Mouse (Mus musculus) intestine, postnatal 0 days (tissue): ENCODE data around the gene Gm6034. TPM values are rescaled to one million over a fixed set of nuclear protein-coding genes. Genes with fewer than 3 reads are reported as not detected.
A peak's percentile ranks its signal among the peaks of the same experiment; 100 is the strongest.
"Not testable (repeated sequence)": the region's sequence is repeated elsewhere in the genome, so short reads cannot be mapped to it uniquely, and the experiment has no call there.

Experiments
- ATAC-seq: fragments of 200-750 bp; cut with Nextera tagmentation; 2 replicates; pipeline ENCODE4 v1.8.0; 2017; ENCODE audit warnings: mild to moderate bottlenecking, moderate TSS enrichment, moderate library complexity
- H3K27ac ChIP-seq: fragments of 300-500 bp; sonication (generic); 2 replicates; pipeline ENCODE4 v1.5.1; 2014; ENCODE audit warnings: mild to moderate bottlenecking, low read depth, low read length, moderate library complexity
- H3K27me3 ChIP-seq: fragments of 300-500 bp; sonication (generic); replicated peaks from 2 replicates; pipeline ENCODE4 v1.6.1; 2014; ENCODE audit warnings: low read length, mixed read lengths; ENCODE audit not compliant: control insufficient read depth, insufficient read depth
- H3K36me3 ChIP-seq: fragments of 300-500 bp; sonication (generic); 2 replicates; pipeline ENCODE4 v1.6.1; 2014; ENCODE audit warnings: mild to moderate bottlenecking, moderate library complexity; ENCODE audit not compliant: control insufficient read depth, insufficient read depth
- H3K4me1 ChIP-seq: fragments of 300-500 bp; sonication (generic); replicated peaks from 2 replicates; pipeline ENCODE4 v1.6.1; 2014; ENCODE audit warnings: antibody characterized with exemption, low read length, mixed read lengths; ENCODE audit not compliant: control insufficient read depth, insufficient read depth
- H3K4me2 ChIP-seq: fragments of 300-500 bp; sonication (generic); replicated peaks from 2 replicates; pipeline ENCODE4 v1.6.1; 2014; ENCODE audit warnings: low read depth, mild to moderate bottlenecking, moderate library complexity
- H3K4me3 ChIP-seq: fragments of 300-500 bp; sonication (generic); 2 replicates; pipeline ENCODE4 v1.5.1; 2014; ENCODE audit warnings: low read depth, low read length
- H3K9ac ChIP-seq: fragments of 300-500 bp; sonication (generic); 2 replicates; pipeline ENCODE4 v1.6.1; 2014; ENCODE audit warnings: mild to moderate bottlenecking, low read depth, low read length
- H3K9me3 ChIP-seq: fragments of 300-500 bp; sonication (generic); 2 replicates; pipeline ENCODE4 v1.6.1; 2016; ENCODE audit warnings: mixed run types; ENCODE audit not compliant: control insufficient read depth
- CTCF ChIP-seq: sonication (generic); IDR thresholded peaks from 2 replicates; pipeline ENCODE4 v1.5.1; 2016; ENCODE audit warnings: low read depth, mild to moderate bottlenecking, control low read depth, antibody characterized with exemption, moderate library complexity
- WGBS: fragments of 180-500 bp; shearing (Covaris S2); extraction: QIAGEN DNeasy Blood & Tissue Kit; methylation state at CpG from one replicate; pipeline ENCODE4 v1.1.7; 2014; 5-methylcytosine and 5-hydroxymethylcytosine counted together
- polyA plus RNA-seq: library from polyadenylated mRNA; unstranded; fragments of >200 nt; fragmentation: Nextera tagmentation; extraction: Ambion mirVana; gene quantifications from 2 replicates; pipeline ENCODE4 v1.2.1, GENCODE M21; 2015

Gm6034 gene
- polyA plus RNA-seq, 1 experiment from 2014 or later, result 3.1 TPM

GRCm38 (mm10) chr17:36035010-36035638, 7.6 kb upstream of the Gm6034 start:
- H3K27ac ChIP-seq, H3K9ac ChIP-seq, H3K4me3 ChIP-seq, H3K36me3 ChIP-seq, H3K27me3 ChIP-seq, H3K9me3 ChIP-seq, H3K4me1 ChIP-seq, H3K4me2 ChIP-seq: not testable (repeated sequence)
- ATAC-seq, result peak; percentile 50
- TF ChIP-seq CTCF, result peak; percentile 69
- WGBS, result 10% methylated on average over 3 of the region's 3 CpGs

DNA sequence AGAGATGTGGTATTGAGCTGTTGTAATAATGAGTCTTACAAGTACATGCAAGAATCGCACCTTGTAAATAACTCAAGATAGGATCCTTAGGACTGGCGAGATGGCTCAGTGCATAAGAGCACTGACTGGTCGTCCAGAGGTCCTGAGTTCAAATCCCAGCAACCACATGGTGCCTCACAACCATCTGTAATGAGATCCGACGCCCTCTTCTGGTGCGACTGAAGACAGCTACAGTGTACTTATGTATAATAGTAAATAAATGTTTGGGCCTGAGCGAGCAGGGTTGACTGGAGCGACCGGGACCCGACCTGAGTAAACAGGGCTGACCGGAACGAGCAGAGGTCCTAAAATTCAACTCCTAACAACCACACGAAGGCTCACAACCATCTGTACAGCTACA, 6.6 kb upstream of the Gm6034 start:
- not testable (repeated sequence) for H3K27ac ChIP-seq, H3K9ac ChIP-seq, H3K9me3 ChIP-seq, ATAC-seq, H3K4me2 ChIP-seq, H3K36me3 ChIP-seq, H3K4me1 ChIP-seq, H3K4me3 ChIP-seq, H3K27me3 ChIP-seq
- WGBS, result 85% methylated on average over 13 of the region's 13 CpGs

DNA sequence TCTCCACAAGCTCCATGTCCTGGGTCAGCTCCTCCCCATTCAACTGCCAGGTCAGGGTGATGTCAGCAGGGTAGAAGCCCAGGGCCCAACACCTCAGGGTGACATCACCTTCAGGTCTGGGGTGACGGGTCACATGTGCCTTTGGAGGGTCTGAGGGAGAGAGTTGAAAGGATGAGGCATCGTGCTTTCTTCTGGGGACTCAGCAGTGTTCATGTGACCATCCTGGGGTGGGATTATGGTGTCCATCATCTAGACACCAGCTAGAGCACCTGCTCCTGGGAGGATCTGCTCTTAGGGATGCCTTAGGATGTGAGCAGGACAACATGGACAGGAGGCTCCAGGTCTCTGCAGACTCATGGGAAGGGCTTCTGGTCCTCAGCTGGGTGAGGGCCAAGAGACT, 2.2 kb upstream of the Gm6034 start:
- WGBS, result 95% methylated on average over 2 of the region's 2 CpGs

GRCm38 (mm10) chr17:36042055-36042454, 706 bp upstream of the Gm6034 start:
- H3K27ac ChIP-seq, H3K9me3 ChIP-seq, H3K4me1 ChIP-seq, H3K36me3 ChIP-seq, H3K27me3 ChIP-seq: not testable (repeated sequence)
- H3K9ac ChIP-seq, result peak overlapping the region; percentile 17; the same call in 1 of the 2 replicates
- WGBS, result 1% methylated on average over 19 of the region's 19 CpGs
- peak; percentile 69 for ATAC-seq
- peak overlapping the region; percentile 82 for H3K4me2 ChIP-seq
- H3K4me3 ChIP-seq, result peak overlapping the region; percentile 42

More for the DNA sequence above, 2.2 kb upstream of the Gm6034 start:
- not testable (repeated sequence) for H3K27ac ChIP-seq, H3K4me1 ChIP-seq, H3K9ac ChIP-seq, H3K36me3 ChIP-seq, H3K27me3 ChIP-seq, H3K4me3 ChIP-seq, H3K4me2 ChIP-seq, ATAC-seq, H3K9me3 ChIP-seq

GRCm38 (mm10) chr17:36043286-36043685, 525 bp downstream of the Gm6034 start:
- Histone ChIP-seq H3K4me3 (peak overlapping the region; percentile 42), H3K9me3 (no peaks in the 10 kb centered on the region), H3K4me2 (peak overlapping the region; percentile 82), H3K36me3 (no peaks in the 10 kb centered on the region), H3K27ac (peak overlapping the region; percentile 15; the same call in 1 of the 2 replicates), H3K27me3 (no peaks in the 10 kb centered on the region), H3K4me1 (no peaks in the 10 kb centered on the region), H3K9ac (peak overlapping the region; percentile 34)
- ATAC-seq, result no peak
- TF ChIP-seq CTCF, result no peak
- WGBS, result 84% methylated on average over 3 of the region's 3 CpGs

DNA sequence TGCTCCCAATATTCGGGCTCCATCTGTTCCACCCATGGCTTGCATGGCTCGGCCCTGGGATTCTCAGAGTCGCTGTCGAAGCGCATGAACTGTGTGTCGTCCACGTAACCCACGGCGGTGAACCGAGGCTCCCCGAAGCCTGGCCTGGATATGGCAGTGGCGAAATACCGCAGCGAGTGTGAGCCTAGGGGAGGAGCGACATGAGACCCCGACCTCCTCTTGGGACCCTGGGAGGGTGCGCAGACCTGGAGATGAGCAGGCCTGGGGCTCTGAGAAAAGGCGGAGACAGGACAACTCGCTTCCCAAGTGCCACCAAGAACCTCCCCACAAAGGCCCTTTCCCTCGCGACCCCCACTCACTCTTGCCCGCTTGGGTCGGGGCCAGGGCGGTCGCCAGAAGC, 15.2 kb downstream of the Gm6034 start:
- not testable (repeated sequence) for H3K9ac ChIP-seq, H3K36me3 ChIP-seq, H3K4me1 ChIP-seq, ATAC-seq, H3K27me3 ChIP-seq, H3K4me3 ChIP-seq, H3K9me3 ChIP-seq, H3K27ac ChIP-seq
- peak overlapping the region; percentile 56 for H3K4me2 ChIP-seq
- 87% methylated on average over 23 of the region's 25 CpGs for WGBS

GRCm38 (mm10) chr17:36058362-36058761, 15.6 kb downstream of the Gm6034 start, which contains the start of gene Gm11127:
Gene Gm11127 (minus strand): TSS chr17:36058371.
- not testable (repeated sequence) for H3K4me1 ChIP-seq, H3K36me3 ChIP-seq, H3K9ac ChIP-seq, H3K27me3 ChIP-seq, H3K4me3 ChIP-seq, H3K27ac ChIP-seq, H3K9me3 ChIP-seq
- WGBS, result 40% methylated on average over 1 of the region's 1 CpGs
- H3K4me2 ChIP-seq, result peak within 1 kb of the TSS; percentile 56
- ATAC-seq, result peak; percentile 98
